Mouse (Mus musculus) frontal cortex, postnatal 14 days (tissue): ENCODE data around the gene Gm17087.

ENCODE experiments used
- DNase-seq, 2 experiments: peaks; one replicate each; pipeline ENCODE4 v3.0.0; 2022; ENCODE audit warnings: low spot score in 2 of 2

The Gm17087 gene

GRCm38 (mm10) chr17:8546366-8546765, 20.4 kb downstream of the Gm17087 start:
- no peak for DNase-seq

DNA sequence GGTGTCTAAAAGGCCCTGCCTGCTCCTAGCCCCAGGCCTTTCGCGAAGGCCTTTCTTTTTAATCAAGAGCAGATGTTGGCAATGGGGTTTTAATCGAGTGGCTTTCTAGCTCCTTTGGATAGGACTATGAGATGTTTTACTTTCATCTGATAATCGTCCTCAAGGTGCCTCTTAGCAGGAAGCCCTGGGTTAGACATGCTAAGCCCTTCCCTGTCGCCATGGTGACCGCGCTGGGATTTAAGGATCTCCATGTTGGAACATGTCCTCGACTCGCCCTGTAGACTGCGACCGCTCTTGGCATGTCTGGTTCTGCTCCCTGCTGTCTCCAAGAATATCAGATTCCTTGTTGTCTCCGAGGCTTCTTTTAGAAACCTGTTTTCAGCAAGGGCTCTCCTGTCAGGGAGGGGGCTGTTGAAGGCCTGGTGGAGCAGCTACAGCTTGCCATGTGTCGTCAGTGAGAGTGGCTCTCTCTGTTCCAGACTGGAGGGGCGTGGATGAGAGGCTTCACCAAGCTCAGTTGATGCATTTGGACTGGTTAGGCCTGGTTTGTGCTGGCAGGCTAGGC, 24.7 kb downstream of the Gm17087 start:
- DNase-seq: peak in 1 of 2 experiments; percentile 15

DNA sequence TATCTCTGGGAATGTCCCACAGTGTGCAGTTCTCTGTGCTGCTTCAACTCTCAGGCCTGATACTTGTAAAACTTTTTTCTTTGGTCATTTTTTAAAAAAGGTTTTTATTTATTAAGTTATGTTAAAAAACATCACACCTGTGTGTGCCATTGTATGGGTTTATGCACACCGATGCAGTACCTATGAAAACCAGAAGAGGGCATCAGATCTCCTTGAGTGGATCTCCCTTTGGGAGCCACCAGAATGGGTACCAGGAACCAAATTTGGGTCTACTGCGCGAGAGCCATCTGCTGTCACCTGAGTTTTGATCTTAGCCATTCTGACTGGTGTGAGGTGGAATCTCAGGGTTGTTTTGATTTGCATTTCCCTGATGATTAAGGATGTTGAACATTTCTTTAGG, 28.6 kb downstream of the Gm17087 start:
- no peak for DNase-seq

DNA sequence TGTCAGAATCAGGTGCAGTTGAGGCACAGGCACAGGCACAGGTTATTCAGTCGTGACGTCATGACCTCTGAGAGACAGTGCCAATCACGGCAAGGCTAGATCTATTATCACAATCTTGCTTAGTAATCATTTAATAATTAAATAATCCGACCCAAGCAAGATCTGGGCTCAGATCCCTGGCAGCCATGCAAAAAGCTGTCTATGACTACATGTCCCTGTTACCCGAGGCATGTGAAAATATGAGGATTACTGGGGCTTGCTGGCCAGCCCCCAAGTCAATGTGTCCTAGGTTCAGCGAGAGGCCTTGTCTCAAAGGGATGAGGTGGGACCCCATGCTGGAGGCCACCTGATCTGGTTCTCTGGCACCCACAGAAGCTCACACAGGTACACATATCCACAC, 30.2 kb downstream of the Gm17087 start:
- no peak for DNase-seq

DNA sequence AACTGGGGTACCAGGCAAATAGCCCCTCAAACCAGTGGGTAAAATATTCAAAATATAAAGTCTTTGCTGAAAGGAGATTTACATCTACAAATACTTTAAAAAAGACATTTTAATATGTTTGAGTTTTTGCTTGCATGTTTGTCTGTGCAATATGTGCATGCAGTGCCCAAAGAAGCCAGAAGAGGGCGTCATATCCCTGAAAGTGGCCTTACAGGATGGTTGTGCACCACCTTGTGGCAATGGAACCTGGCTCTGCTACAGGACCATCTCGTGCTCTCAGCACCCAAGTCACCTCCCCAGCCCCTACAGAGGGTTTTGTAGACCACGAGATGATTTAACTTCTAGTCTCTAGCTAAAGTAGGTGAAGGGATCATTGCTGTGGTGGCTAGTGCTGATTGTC, 32.9 kb downstream of the Gm17087 start:
- DNase-seq: no peak

DNA sequence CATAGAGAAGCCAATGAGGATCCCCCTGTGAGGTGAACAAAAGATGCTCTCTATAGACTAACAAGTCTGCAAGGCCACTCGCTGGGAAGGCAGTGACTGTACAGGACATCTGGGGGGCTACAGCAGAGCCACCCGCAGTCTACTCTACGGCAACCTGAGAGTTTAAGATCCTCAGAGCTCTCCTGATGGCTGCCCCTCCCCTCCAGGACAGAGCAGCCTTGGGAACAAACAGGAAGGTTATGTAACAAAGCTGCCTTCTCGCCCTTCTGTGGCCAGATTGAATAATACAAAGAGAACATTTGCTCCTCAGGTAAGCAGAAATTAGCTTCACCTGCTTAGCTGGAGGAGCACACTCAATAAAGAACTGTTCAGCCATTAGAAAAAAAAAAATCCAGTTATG, 34.1 kb downstream of the Gm17087 start:
- no peak for DNase-seq

GRCm38 (mm10) chr17:8528641-8529040, 38.1 kb downstream of the Gm17087 start:
- DNase-seq: no peak

- peak in 1 of 2 experiments; percentile 31 for DNase-seq
Measured at GRCm38 (mm10) chr17:8526815-8527261, 39.9 kb downstream of the Gm17087 start.

- peak in 1 of 2 experiments; percentile 20 for DNase-seq
Measured at GRCm38 (mm10) chr17:8525971-8526740, 40.6 kb downstream of the Gm17087 start.

DNA sequence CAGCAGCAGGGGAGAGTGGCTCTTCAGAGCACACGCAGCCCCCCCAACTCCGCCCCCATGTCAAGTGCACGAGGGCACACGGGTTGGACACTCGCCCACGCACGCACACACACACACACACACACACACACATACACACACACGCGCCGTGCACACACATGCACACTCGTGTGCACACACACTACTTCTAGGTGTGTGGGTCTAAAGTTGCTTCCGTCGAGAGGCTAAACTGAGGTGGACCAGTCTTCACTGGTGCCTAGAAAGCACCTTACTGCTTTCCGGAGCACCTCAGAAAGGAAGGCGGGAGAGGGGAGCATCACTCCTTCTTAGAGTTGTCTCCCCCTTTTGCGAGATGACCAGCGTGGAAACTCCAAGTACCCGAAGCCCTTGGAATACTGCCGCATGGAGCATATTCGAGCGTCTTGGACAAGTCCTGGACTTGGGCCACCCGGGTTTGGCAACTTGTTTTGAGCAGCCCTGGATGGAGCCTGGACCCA, 41.5 kb downstream of the Gm17087 start, which contains the start of gene Pde10a:
Pde10a (plus strand) TSS at position 148 of the 497 bp plus-strand sequence.
- peak in 1 of 2 experiments; percentile 26 for DNase-seq

- peak; percentile 74 to 84 for DNase-seq
Measured at GRCm38 (mm10) chr17:8524387-8525165, 42.2 kb downstream of the Gm17087 start.

GRCm38 (mm10) chr17:8523986-8524385, 42.8 kb downstream of the Gm17087 start:
- no peak for DNase-seq

DNA sequence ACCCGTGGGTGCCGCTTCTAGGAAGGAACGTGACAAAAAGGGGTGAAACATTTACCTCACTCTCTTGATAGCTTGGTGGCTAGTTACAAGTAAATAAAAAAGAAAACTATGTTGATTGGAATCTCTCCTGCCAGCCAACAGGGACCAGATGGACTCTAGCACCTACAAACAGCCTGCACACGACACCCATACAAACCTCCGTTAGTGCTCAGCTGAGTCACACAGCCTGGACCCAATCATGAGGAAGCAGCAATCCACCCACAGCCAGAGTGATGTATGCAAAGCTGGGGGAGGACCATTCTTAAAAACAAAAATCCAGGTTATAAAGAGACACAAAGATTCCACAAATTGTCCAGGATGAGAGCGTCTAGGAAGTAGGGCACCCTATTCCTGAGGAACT, 50.7 kb downstream of the Gm17087 start:
- DNase-seq: no peak
